ENCODE assay signal across 18 mouse cellular contexts in genomic region chr10:99317057-99317456, GRCm38 (mm10).
"Had no signal": no experiment of that assay in that cellular context is flagged by ENCODE, and none has a peak within 500 bp of the region (broad histone marks: within the 10 kb centered on the region; RNA-seq: fewer than 3 reads in every experiment).

No protein-coding gene starts in this region.

- H3K27ac ChIP-seq: liver, embryonic 12.5 days; liver, embryonic 14.5 days; midbrain, embryonic 12.5 days; neural tube, embryonic 12.5 days had no signal

- H3K9ac ChIP-seq: liver, embryonic 12.5 days; liver, embryonic 14.5 days; lung, embryonic 14.5 days; midbrain, embryonic 12.5 days; neural tube, embryonic 12.5 days had no signal

- H3K4me2 ChIP-seq: liver, embryonic 12.5 days; lung, embryonic 14.5 days; midbrain, embryonic 12.5 days; neural tube, embryonic 12.5 days had no signal

- H3K4me3 ChIP-seq: liver, embryonic 12.5 days; midbrain, embryonic 12.5 days; myocyte; neural tube, embryonic 12.5 days had no signal

- H3K4me1 ChIP-seq: liver, embryonic 12.5 days; midbrain, embryonic 12.5 days; neural tube, embryonic 12.5 days had no signal

- ATAC-seq: liver, embryonic 12.5 days had no signal

- H3K27me3 ChIP-seq: liver, embryonic 12.5 days; midbrain, embryonic 12.5 days; neural tube, embryonic 12.5 days had no signal

- H3K36me3 ChIP-seq: liver, embryonic 12.5 days; midbrain, embryonic 12.5 days; neural tube, embryonic 12.5 days had no signal

- DNase-seq: lung, adult 18-20 months; lung, embryonic 14.5 days; lung, postnatal 10 days; lung, postnatal 4 days; midbrain, embryonic 14.5 days; retina, postnatal 1 day; right cerebral cortex, adult 18-20 months; right cerebral cortex, postnatal 25 days; right cerebral cortex, postnatal 4 days; spleen, adult 18-20 months; thymus, adult 18-20 months; thymus, postnatal 14 days; thymus, postnatal 36 days had no signal

- H3K9me3 ChIP-seq: liver, embryonic 12.5 days; midbrain, embryonic 12.5 days; neural tube, embryonic 12.5 days had no signal
